Mouse (Mus musculus): ENCODE measurements at regions not wholly inside any gene's neighbourhood (a gene's known extent, or its start where the extent isn't known, plus 50 kb on each side); places are given as distances from the start of the nearest gene placed in this dataset.

DNA sequence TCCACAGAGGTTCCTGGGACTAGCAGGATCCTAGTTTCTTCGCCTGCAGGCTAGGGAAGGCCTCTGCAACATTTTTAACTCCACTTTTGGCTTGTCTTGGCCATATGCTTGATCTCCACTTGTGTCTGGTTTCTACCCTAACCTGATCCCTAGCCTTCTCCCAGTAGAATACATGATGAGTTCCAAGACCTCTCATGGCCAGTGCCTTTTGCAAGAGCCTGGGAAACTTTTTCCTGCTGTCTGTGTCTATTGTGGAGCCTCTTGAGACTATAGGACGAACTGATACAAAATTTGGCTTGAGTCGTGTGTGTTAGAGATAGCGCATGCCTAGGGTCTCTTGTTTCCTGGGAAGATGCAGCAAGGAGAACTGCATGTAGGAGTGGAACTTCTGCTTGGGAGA lies 119.3 kb downstream of the Cartpt start:
- no peak for ATAC-seq (ENCODE audit: insufficient number of reproducible peaks, insufficient read depth, low FRiP score, low TSS enrichment, low read depth)
- Histone ChIP-seq H3K4me3 (replicated peaks) (no peak overlapping the region), H3K4me1 (replicated peaks) (peaks cover 25% of the 10 kb centered on the region), H3K27me3 (no peaks in the 10 kb centered on the region), H3K9me3 (no peaks in the 10 kb centered on the region), H3K27ac (no peak overlapping the region), H3K36me3 (no peaks in the 10 kb centered on the region), H3K9ac (replicated peaks) (no peak overlapping the region), H3K4me2 (peak overlapping the region; percentile 46)
- WGBS, result 83% methylated on average over 4 of the region's 4 CpGs

DNA sequence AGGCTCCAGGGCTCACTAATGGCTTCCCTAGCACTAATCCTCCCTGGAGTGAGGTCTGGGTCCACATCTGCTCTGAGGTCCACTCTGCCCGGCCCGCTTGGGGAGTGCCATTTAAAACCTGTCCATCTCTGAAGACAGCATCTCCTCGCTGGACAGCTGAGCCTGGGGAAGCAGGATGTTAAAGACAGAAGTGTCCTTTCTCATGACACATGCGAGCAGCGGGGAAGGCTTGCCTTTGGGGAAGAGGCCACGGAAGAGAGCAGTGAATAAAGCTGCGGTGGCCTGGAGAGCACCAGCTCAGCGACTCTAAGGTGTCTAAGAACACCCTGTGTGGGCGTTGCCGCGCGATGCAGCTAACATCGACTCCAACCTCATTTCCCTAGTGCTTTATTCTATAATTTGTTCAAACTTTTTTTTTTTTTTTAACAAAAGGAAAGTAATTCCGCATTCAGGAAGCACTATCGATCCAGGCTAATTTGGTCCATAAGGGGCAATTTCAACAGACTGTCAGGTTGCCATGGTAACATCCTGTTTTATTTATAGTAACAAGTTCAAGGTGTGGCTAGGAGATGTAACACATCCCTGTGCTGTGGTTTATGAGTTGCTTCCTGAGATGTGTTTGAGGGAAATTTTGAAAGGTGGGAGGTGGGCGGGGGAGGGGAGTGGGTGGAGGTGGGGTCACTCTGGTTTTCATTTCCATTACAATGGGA lies 120.0 kb downstream of the Cartpt start:
- H3K9ac ChIP-seq (replicated peaks), result no peak overlapping the region
- ATAC-seq (ENCODE audit: insufficient number of reproducible peaks, insufficient read depth, low FRiP score, low TSS enrichment, low read depth), result no peak
- H3K36me3 ChIP-seq, result no peaks in the 10 kb centered on the region
- peak overlapping the region; percentile 46 for H3K4me2 ChIP-seq
- peaks cover 25% of the 10 kb centered on the region for H3K4me1 ChIP-seq (replicated peaks)
- no peaks in the 10 kb centered on the region for H3K9me3 ChIP-seq
- peak overlapping the region; percentile 46; the same call in 1 of the 2 replicates for H3K27ac ChIP-seq
- 8% methylated on average over 16 of the region's 16 CpGs for WGBS
- no peak overlapping the region for H3K4me3 ChIP-seq (replicated peaks)
- no peaks in the 10 kb centered on the region for H3K27me3 ChIP-seq

- Histone ChIP-seq H3K27ac (no peak overlapping the region), H3K4me3 (replicated peaks) (no peak overlapping the region), H3K4me2 (no peak overlapping the region), H3K27me3 (no peaks in the 10 kb centered on the region), H3K36me3 (no peaks in the 10 kb centered on the region), H3K9ac (replicated peaks) (no peak overlapping the region), H3K9me3 (no peaks in the 10 kb centered on the region), H3K4me1 (replicated peaks) (peaks cover 25% of the 10 kb centered on the region)
- ATAC-seq (ENCODE audit: insufficient number of reproducible peaks, insufficient read depth, low FRiP score, low TSS enrichment, low read depth), result no peak
- 73% methylated on average over 2 of the region's 2 CpGs for WGBS
These were observed 122.1 kb downstream of the Cartpt start for GRCm38 (mm10) chr13:99778747-99779146.

- no peak for ATAC-seq (ENCODE audit: insufficient number of reproducible peaks, insufficient read depth, low FRiP score, low TSS enrichment, low read depth)
- H3K9ac ChIP-seq (replicated peaks), result no peak overlapping the region
- WGBS, result 91% methylated on average over 9 of the region's 9 CpGs
- H3K27ac ChIP-seq, result no peak overlapping the region
- H3K4me3 ChIP-seq (replicated peaks), result no peak overlapping the region
- H3K36me3 ChIP-seq, result no peaks in the 10 kb centered on the region
- H3K27me3 ChIP-seq, result no peaks in the 10 kb centered on the region
- H3K4me1 ChIP-seq (replicated peaks), result peaks cover 15% of the 10 kb centered on the region
- H3K9me3 ChIP-seq, result no peaks in the 10 kb centered on the region
- H3K4me2 ChIP-seq, result no peak overlapping the region
These were observed 123.2 kb downstream of the Cartpt start for GRCm38 (mm10) chr13:99777736-99778135.

DNA sequence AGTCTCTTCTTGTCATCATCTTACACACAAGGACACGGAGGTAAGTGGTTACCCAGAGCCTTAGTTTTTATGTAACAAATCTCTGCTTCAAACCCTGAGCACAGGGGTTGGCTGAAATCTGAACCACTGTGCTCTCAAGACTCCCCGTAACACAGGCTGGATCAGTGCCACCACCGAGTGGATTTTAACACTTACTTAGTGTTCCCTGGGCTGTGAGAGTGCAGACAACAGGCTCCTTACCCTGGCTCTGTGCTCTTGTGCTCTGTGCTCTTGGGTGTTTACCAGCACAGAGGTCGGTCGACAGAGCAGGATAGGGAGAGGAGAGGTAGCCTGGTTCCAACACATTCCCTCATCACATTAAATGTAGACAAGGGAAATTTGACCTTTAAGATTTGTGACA lies 134.9 kb downstream of the Cartpt start:
- Histone ChIP-seq H3K36me3 (no peaks in the 10 kb centered on the region), H3K9me3 (no peaks in the 10 kb centered on the region), H3K27me3 (no peaks in the 10 kb centered on the region), H3K9ac (replicated peaks) (no peak overlapping the region), H3K4me1 (replicated peaks) (peaks cover 29% of the 10 kb centered on the region), H3K4me3 (replicated peaks) (no peak overlapping the region), H3K4me2 (no peak overlapping the region), H3K27ac (peak overlapping the region; percentile 64; the same call in 1 of the 2 replicates)
- no peak; the same call in 1 of the 2 replicates for ATAC-seq (ENCODE audit: insufficient number of reproducible peaks, insufficient read depth, low FRiP score, low TSS enrichment, low read depth)
- WGBS, result 19% methylated on average over 5 of the region's 5 CpGs

DNA sequence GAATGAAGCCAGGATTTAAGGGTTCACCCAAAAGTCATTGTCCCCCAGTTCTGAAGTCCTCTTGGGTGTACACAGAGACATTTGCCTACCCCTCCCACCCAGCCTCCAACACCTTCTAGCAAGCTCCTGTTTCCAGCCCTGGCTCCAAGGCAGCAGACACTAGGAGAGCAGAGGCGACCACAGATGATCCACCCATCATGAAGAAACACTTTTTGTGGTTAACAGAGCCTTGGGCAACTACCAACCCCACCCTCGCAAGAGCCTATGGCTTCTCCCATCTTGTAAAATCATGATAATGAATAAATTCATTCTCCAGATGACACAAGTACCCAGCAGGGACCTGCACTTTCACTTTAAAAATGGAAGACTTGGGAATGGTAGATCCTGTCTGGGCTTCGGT lies 136.1 kb downstream of the Cartpt start:
- H3K4me2 ChIP-seq, result no peak overlapping the region
- WGBS, result 84% methylated on average over 3 of the region's 3 CpGs
- ATAC-seq (ENCODE audit: insufficient number of reproducible peaks, insufficient read depth, low FRiP score, low TSS enrichment, low read depth), result no peak
- no peaks in the 10 kb centered on the region for H3K27me3 ChIP-seq
- H3K9ac ChIP-seq (replicated peaks), result no peak overlapping the region
- H3K4me1 ChIP-seq (replicated peaks), result peaks cover 29% of the 10 kb centered on the region
- H3K27ac ChIP-seq, result no peak overlapping the region
- no peaks in the 10 kb centered on the region for H3K36me3 ChIP-seq
- H3K4me3 ChIP-seq (replicated peaks), result no peak overlapping the region
- H3K9me3 ChIP-seq, result no peaks in the 10 kb centered on the region

- Histone ChIP-seq H3K27me3 (no peaks in the 10 kb centered on the region), H3K36me3 (no peaks in the 10 kb centered on the region), H3K9ac (replicated peaks) (no peak overlapping the region), H3K4me2 (no peak overlapping the region), H3K4me3 (replicated peaks) (no peak overlapping the region), H3K4me1 (replicated peaks) (peaks cover 29% of the 10 kb centered on the region), H3K27ac (peak overlapping the region; percentile 66; the same call in 1 of the 2 replicates), H3K9me3 (no peaks in the 10 kb centered on the region)
- 68% methylated on average over 6 of the region's 6 CpGs for WGBS
- no peak for ATAC-seq (ENCODE audit: insufficient number of reproducible peaks, insufficient read depth, low FRiP score, low TSS enrichment, low read depth)
These were observed 136.7 kb downstream of the Cartpt start for GRCm38 (mm10) chr13:99764097-99764714.

DNA sequence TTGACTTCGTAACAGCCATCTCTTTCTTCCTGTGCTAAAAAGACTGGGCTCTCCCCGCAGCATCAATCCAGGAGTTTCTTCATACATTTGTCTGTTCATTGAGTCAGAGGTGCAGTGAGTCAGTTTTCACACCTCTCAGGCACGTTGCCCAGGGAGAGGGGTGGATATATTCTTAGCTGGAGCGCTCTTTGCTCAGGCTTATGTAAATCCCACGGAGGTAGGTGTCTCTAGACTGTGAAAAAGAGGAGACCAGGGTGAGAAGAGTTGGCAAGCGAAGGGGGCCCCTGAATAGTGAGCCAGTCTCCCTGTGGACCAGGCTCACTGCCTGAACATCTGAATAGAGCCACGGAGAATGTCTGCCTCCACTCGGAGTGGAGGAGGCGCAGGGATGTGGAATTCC lies 139.0 kb downstream of the Cartpt start:
- 73% methylated on average over 9 of the region's 9 CpGs for WGBS
- no peak for ATAC-seq (ENCODE audit: insufficient number of reproducible peaks, insufficient read depth, low FRiP score, low TSS enrichment, low read depth)
- no peak overlapping the region for H3K27ac ChIP-seq
- no peak overlapping the region for H3K9ac ChIP-seq (replicated peaks)
- no peaks in the 10 kb centered on the region for H3K27me3 ChIP-seq
- no peaks in the 10 kb centered on the region for H3K36me3 ChIP-seq
- H3K9me3 ChIP-seq, result no peaks in the 10 kb centered on the region
- H3K4me2 ChIP-seq, result no peak overlapping the region
- no peak overlapping the region for H3K4me3 ChIP-seq (replicated peaks)
- peaks cover 29% of the 10 kb centered on the region for H3K4me1 ChIP-seq (replicated peaks)

- no peaks in the 10 kb centered on the region for H3K27me3 ChIP-seq
- no peak overlapping the region for H3K9ac ChIP-seq (replicated peaks)
- no peaks in the 10 kb centered on the region for H3K36me3 ChIP-seq
- 79% methylated on average over 4 of the region's 4 CpGs for WGBS
- ATAC-seq (ENCODE audit: insufficient number of reproducible peaks, insufficient read depth, low FRiP score, low TSS enrichment, low read depth), result no peak
- no peak overlapping the region for H3K4me3 ChIP-seq (replicated peaks)
- no peaks in the 10 kb centered on the region for H3K9me3 ChIP-seq
- H3K27ac ChIP-seq, result no peak overlapping the region
- peaks cover 29% of the 10 kb centered on the region for H3K4me1 ChIP-seq (replicated peaks)
- H3K4me2 ChIP-seq, result no peak overlapping the region
These were observed 139.5 kb downstream of the Cartpt start for GRCm38 (mm10) chr13:99761423-99761822.

DNA sequence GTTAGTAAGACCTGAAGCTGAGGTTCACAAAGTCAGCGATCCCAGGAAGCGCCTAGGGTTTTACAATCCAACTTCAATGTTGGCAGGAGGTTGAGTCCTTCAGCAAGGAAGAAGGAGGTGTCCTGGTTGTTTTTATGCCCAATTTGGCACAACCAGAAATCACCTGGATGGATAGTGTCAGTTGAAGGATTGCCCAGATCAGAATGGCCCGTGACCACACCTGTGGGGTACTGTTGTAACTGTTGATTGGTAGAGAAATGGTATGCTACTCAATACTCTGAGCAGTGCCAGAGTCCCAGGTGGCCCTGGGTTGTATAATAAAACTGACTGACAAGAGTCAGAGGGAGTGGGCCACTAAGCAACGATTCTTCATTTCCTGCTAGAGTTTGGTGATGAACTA lies 140.2 kb downstream of the Cartpt start:
- no peak overlapping the region for H3K27ac ChIP-seq
- WGBS, result 70% methylated on average over 4 of the region's 4 CpGs

GRCm38 (mm10) chr13:99759256-99760044 lies 141.4 kb downstream of the Cartpt start:
- peaks cover 12% of the 10 kb centered on the region for H3K4me1 ChIP-seq (replicated peaks)
- WGBS, result 77% methylated on average over 10 of the region's 10 CpGs
- no peaks in the 10 kb centered on the region for H3K9me3 ChIP-seq
- H3K36me3 ChIP-seq, result no peaks in the 10 kb centered on the region
- H3K9ac ChIP-seq (replicated peaks), result no peak overlapping the region
- no peak overlapping the region for H3K4me2 ChIP-seq
- H3K4me3 ChIP-seq (replicated peaks), result no peak overlapping the region
- ATAC-seq (ENCODE audit: insufficient number of reproducible peaks, insufficient read depth, low FRiP score, low TSS enrichment, low read depth), result no peak
- no peak overlapping the region for H3K27ac ChIP-seq
- H3K27me3 ChIP-seq, result no peaks in the 10 kb centered on the region

More for the DNA sequence above, 140.2 kb downstream of the Cartpt start:
- no peak overlapping the region for H3K4me3 ChIP-seq (replicated peaks)
- H3K4me2 ChIP-seq, result no peak overlapping the region
- H3K27me3 ChIP-seq, result no peaks in the 10 kb centered on the region
- no peak for ATAC-seq (ENCODE audit: insufficient number of reproducible peaks, insufficient read depth, low FRiP score, low TSS enrichment, low read depth)
- no peaks in the 10 kb centered on the region for H3K36me3 ChIP-seq
- H3K4me1 ChIP-seq (replicated peaks), result peaks cover 24% of the 10 kb centered on the region
- no peaks in the 10 kb centered on the region for H3K9me3 ChIP-seq
- H3K9ac ChIP-seq (replicated peaks), result no peak overlapping the region

Measured in limb, embryonic 12.5 days (tissue).